Mouse (Mus musculus): ENCODE data around the gene Tstd2.

Gene Tstd2

DNA sequence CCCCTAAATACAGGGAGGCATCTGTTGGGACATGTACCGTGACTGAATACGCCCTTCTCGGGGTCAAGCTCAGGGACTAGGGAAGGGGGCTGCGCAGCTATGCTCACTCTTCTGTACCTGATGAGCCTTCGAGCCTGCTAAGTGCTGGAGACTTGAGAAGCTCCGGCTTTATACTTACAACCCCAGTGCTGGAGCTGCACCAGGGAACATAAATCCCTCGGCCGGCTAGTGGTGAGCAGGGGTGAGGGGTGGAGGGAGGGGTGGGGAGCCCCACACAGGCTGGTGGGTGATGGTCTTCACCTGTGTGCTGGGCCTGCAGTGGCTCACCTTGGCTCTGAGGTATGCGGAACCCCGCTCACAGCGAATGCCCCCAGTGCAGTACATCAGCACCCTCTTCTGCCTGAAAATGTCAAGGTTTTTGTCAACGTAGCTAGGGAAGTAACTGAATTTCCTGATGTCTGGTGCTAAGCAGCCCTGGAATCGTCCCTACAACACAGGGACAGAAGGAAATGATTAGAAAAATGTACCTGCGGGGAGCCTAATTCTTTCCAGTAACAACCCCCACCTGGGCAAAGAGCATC, 18.9 kb downstream of the Tstd2 start:
- DNase-seq (ENCODE audit: low read depth, low spot score), result no peak

DNA sequence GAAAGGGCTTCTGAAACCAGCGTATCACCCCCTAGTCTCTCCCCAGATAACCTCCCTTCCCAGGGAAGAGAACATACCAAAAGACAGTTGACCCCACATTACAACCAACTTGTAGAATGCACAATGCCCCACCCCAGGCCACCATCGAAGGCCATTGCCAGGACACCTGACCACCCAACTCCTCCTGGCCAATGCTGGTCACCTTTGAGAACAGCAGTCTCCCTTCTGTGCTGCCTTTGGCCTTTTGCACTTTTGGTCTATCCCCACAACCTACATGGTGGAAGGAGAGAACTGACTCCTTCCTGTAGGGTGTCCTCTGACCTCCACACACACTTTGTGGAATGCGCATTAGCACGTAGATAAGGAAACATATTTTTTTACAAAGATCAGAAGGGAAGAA, 21.0 kb downstream of the Tstd2 start:
- DNase-seq (ENCODE audit: low read depth, low spot score), result no peak

DNA sequence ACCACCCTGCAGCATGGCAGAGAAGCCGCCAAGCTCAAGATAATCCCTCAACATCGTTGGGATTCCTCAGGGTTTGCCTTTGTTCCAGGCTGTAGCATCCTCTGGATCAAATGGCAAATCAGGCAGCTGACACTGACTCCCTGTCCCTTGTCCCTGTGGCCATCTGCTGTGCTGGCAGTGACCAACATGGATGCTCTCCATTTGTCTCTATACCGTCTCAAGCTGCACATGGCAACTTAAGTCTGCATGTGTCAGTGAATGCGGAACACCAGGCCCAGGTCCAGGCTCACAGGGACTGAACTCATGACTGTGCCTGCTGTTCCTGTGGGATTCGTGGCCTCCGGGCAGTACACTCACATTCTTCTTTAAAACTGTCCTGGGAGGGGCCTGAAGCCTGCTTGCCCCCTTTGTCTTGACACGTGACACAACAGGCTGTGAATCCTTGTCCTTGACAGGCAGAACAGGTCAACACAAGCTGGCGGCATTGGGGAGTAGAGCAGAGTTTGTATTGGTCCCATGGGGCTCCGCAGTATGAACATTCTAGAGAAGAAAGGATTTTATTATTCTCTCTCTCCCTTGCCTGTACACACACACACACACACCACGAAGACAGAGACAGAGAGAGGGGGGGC, 21.8 kb downstream of the Tstd2 start:
- DNase-seq (ENCODE audit: low read depth, low spot score), result no peak

DNA sequence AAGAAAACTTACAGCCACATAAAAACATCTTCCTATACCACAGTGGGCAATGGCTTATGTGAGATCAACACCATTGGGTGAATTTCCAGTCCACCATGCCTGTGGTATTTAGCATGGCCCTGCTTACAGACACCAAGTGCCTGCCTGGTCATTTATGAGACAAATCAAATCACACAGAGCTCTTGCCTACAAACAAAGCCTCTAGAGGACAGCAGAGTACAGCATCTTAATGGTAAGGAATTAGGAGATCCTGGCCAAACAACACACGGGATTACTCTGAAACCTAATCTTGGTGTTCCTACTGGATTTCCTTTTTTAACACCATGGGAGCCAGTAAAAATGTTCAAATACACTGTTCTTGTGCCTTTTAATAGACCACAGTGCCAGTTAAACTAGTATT, 23.2 kb downstream of the Tstd2 start:
- DNase-seq (ENCODE audit: low read depth, low spot score), result no peak

DNA sequence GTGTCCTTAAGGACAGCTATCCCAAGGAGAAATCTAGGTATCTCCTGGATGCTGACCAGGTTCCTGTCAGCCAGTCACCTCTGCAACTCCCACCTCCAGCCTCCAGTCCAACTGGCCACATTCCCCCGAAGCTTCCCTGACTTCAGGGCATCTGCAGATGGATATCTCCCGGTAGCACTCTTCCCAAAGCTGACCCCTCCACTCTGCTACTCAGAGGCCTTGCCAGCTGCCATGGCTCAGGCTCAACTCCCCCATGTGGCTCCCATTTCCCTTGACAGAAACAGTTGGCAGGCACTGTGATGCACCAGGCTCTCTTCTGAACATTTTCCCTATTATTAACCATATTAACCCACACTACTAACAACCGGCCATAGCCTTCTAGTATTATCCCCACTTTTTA, 27.1 kb downstream of the Tstd2 start:
- no peak for DNase-seq (ENCODE audit: low read depth, low spot score)

DNA sequence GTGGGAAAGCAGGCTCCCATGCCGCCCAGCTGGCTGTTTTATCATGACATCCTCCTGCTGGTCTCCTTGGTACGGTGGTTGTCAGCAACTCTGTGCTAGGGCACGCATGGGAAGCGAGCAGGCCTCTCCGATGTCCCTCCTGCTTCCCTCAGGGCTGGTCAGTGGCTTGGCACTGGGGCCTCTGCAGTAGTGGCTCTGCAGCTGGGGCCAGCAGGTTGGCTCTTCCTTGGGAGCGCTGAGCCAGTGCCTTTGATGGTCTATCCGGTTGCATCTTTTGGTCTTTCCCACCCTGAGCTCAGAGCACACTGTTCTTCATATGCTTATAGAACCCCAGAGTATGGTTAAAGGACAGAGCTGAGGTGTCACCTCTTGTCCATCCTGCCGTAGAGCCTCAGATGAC, 28.4 kb downstream of the Tstd2 start:
- DNase-seq (ENCODE audit: low read depth, low spot score), result no peak

DNA sequence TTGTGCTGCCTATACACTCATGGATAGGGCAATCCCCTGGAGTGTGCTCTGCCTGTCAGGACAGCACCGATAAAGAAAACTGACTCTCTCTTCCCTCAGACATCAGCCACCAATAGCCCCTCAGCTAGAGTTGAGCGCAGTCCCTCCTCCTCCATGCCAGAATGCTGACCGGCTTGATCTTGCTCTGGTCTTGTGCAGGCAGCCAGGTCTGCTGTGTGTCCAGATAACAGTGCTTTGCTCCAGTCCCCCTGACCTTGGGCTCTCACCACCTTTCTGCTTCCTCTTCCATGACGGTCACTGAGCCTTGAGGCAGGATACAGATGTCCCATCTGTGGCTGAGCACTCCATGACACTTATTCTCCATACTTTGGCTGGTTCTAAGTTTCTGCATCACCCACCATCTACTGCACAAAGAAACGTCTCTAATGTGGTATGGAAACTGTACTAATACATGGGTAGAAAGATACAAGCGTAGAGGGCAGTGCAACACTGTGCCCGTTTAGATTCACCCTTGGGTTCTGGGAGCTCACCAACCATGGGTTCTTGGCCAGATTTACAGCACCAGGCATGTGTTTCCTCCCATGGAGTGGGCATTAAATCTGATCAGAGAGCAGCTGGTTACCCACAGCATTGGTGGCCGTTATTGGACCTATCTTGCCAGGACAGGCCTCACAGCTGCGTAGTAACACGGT, 36.3 kb downstream of the Tstd2 start:
- no peak for DNase-seq (ENCODE audit: low read depth, low spot score)

DNA sequence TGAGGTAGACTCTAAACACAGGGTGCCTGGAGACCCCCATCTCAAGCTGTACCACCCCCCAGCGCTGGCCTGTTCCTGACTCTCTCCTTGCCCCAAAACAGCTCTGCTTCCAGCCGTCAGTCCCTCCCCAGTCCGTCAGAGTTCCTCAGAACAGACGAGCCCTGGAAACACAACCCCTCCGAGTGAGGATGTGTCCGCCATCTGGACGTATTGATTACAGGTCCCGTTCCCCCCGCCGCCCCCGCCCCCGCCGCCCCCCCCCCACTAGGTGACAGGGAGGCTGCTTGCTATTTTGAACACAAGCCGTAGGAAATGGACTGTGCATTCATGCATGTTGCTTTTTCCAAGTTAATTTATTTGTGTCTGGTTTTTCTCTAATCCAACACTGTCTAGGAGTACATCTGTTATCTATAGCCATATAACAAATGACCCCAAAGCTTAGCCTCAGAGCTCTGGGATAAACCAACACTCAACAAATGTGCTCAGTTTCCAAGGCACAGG, 37.2 kb downstream of the Tstd2 start:
- DNase-seq (ENCODE audit: low read depth, low spot score), result no peak

DNA sequence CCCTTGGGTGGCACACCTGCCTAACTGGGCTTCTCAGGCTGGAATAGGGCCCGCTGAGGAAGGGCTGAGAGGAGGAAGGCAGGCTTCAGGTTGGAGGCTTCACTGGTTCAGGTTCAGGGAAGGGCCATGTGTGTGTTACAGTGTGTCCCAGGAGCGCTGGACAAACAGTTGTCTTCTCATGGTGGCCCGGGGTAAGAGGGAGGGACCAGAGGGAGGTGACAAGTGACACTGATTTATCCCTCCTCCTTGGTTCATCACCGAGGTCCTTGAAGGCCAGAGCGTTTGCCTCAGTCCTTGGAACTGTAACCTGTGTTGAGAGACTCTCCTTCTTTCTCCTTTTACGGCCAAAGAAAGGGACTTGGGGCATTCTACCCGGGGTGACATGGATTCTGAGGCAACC, 38.0 kb downstream of the Tstd2 start:
- DNase-seq (ENCODE audit: low read depth, low spot score), result no peak

DNA sequence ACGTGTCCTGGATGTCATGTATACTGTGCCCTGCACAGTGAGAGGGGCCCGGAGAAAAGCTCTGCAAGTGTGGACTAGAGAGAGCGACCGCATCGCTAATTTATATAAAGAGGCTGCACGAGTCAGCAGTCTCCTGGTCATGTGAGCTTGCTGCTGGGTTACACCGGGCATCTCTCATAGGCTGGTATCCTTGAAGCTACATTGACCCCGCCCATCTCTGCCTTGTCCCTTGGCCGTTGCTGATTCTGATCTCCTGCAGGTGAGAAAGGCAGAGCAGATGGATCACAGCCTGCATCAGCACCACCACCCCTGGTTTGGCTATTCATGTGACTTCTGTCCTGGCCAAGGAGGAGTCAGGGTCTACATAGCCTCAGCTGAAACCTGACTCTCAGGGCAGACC, 39.4 kb downstream of the Tstd2 start:
- DNase-seq (ENCODE audit: low read depth, low spot score), result no peak

DNA sequence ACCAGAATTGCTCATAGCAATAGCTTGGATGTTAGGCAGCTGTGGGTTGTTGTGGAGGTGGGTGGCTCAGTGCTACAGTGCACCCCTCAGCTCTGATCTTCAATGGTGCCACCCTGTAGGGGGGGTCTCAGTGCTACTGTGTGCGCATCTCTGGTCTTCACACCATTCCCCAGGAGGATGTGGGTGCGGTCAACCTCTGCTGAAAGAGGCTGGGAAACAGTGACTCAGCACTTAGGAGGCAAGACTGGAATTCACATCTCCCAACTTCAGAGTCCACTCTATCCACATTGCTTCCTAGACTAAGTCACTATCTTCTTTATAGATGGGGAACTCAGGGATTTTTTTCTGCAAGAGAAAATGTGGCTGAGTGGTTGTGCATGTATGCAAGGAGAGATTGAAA, 40.9 kb downstream of the Tstd2 start:
- DNase-seq (ENCODE audit: low read depth, low spot score), result no peak

DNA sequence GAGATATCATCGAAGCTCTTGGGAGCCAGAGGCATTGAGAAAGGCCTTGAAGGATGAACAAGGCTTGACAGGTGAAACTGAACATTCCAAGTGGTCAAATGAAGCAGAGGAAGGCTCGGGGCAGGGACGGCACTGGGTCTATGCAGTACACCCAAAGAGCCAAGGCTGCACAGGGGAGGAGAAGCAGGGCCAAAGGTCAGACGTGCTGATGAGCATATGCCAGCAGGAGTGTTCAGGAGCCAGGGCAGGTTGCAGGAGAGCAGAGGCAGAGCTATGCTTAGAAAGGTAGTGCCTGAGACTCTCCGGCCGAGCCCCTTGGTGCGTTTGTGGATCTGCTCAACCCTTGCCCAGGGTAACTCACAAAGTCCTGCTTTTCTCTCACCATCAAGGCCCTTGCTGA, 41.9 kb downstream of the Tstd2 start:
- DNase-seq (ENCODE audit: low read depth, low spot score), result no peak

DNA sequence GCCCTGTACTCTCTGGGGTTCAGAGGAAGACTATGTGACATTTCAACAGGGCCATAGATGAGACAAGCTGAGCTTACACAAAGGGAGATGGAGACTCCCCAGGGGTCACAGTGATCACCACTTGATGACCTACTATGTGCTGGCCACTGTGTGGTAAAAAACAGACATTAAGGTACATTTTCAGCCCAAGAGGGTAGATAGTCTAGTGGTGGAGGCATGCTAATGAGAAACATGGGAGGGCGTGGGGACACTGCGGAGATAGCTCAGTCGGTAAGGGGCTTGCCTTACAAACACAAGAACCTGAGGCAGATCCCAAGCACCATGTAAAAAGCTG, 42.7 kb downstream of the Tstd2 start:
- no peak for DNase-seq (ENCODE audit: low read depth, low spot score)

DNA sequence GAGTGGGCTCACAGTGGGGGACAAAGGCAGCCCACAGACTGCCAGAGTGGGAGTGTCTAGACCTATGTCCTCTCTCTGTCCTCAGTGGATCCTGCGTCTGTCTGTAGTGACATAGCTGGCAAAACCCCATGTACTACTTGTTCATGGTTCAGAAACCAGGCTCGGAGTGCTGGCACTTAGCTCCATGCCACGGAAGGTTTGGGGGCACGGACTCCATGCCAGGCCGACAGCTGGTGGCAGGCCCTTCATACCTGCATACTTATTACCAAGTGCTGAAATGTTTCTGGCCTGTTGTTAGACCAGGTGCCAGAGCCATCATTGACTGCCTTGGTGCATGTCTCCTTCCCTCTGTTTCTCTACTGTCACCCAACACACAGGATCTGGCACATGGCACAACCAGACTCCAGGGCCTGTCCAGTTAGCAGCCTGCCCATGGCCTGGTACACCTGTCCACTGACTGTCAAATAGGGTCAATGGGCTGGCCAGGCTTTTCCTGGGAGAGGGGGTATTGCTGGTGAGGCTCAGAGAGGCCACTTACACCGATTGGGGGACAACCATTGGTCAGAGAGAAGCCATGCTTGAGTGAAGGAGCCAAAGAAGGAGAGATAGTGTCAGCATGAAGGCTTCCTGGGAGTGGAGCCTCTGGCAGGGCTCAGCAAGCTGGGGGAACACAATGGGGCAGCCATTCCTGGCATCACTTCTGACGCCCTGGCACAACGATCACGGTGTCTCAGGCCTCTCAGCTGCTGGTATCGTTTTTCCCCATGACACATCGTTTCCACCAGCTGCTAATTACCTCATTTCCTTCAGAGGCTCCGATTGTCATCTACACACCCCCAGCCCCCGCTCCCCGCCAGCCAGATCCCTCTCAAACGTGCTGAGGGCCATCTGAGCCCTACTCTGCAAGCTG, 43.3 kb downstream of the Tstd2 start:
- no peak for DNase-seq (ENCODE audit: low read depth, low spot score)

DNA sequence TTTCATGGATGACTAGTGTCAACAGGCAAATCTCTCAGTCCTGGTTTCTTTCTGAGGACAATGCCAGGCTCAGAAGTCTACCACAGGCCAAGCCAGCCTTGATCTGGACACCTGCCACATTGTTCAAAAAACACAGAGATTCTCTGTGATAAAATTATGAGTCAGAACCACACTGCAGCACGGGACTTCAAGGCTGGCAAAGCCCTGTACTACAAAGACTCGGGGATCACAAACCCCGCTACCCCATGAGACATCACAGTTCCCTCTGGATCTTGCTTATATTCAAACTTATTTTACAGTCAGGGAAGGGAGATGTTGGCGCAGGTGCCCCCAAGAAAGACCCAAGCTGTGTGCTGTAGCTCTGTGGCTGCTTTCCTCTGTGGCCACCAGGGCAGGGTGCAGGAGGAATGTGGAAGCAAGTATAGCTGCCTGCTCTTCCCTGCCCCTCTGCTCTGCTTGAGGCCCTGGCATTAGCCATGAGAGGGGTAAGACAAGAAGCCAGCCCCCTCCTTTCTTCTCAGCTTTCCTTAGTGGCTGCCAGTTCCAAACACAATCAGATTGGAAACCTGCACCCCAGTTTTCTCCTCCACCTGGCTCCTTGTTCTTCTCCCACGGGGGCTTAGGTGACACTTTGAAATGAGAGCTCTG, 45.9 kb downstream of the Tstd2 start:
- no peak for DNase-seq (ENCODE audit: low read depth, low spot score)

DNA sequence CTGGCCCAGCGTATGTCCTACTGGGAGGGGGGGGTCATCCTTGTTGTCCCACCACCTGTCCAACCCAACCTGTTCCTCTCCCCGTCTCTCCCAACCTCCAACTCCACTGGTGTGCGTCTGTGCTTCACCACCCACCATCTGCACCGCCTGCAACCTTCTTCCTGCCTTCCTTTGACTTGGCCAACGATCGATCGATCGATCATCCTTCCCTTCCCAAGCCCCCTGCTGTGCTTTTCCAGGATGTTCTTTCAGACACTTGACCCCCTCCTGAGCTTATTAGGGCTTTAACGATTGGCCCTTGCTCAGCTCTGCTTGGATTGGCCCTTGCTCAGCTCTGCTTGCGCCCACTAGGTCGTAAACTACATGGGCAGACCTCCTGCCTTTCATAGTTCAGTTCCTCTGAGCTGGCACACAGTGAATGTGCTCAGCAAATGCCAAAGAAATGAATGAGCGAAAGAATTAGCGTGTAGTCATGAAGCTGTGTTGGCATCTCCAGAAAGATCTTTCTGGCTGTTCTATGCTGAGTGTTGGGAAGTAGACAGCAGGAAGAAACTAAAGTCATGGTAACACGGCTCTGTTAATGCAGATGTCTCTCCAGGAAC, 48.9 kb downstream of the Tstd2 start:
- no peak for DNase-seq (ENCODE audit: low read depth, low spot score)

DNA sequence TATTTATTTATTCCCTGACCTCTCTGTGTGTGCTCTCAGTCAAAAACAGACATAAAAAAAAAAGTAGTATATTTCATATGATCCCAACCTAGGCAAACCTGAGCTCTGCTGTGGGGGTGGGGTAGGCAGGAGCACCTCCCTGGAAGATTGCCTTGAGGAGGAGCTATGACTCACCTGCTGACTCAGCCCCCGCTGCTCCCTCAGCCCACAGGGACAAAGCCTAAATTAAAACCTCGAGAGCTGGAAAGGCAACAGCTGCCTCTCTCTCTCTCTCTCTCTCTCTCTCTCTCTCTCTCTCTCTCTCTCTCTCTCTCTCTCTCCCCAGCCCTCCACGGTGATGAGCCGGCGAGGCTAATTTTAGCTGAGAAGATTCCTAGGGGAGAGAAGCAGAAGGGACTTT, 50.6 kb downstream of the Tstd2 start:
- no peak for DNase-seq (ENCODE audit: low read depth, low spot score)

DNA sequence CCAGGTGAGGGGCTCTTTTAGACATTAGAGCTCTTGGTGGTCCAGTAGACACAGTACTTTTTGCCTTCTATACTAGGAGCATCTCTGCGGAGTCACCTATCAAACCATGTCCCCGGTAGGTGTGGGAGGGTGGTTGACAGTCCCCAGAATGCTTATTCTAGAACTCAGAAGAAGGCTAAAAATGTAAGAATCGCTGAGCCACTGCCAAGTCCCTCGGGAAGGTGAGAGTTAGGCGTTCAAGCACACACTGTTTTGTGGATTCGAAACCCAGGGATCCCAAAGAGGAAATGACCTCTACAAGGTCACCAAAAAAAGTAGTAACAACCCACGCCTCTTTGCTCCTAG, 51.1 kb downstream of the Tstd2 start:
- no peak for DNase-seq (ENCODE audit: low read depth, low spot score)

DNA sequence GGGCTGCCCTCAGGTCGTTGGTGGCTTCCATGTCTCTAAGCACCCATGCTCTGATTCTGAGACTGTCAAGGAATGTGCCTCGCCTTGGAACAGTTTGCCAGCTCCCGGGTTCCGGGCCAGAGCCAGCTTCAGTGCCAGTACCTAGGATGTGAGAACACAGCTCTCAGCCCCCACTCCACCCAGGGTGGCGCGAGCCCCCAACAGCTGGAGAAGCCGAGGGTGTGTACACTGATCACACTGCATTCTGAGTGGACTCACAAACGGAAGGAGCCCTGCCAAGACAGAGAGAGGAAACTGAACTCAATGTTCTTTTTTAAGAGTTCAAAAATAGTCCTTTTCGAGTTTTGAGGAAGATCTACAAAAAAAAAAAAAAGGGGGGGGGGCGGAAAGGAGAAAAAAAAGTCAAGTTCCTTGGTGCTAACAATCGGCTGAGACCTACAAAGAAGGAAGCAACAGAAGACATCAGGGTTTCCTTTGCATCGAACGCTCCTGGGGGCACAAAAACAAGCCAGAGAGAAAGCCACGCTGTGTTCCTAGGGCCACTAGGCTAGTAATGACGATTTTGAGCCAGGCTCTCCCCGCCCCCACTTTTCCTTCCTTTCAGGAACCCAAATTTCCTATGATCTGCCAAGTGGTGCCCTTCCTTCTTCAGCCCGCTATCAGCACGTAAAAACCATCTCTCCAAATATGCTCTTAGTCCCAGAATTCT, 51.6 kb downstream of the Tstd2 start:
- DNase-seq (ENCODE audit: low read depth, low spot score), result no peak

DNA sequence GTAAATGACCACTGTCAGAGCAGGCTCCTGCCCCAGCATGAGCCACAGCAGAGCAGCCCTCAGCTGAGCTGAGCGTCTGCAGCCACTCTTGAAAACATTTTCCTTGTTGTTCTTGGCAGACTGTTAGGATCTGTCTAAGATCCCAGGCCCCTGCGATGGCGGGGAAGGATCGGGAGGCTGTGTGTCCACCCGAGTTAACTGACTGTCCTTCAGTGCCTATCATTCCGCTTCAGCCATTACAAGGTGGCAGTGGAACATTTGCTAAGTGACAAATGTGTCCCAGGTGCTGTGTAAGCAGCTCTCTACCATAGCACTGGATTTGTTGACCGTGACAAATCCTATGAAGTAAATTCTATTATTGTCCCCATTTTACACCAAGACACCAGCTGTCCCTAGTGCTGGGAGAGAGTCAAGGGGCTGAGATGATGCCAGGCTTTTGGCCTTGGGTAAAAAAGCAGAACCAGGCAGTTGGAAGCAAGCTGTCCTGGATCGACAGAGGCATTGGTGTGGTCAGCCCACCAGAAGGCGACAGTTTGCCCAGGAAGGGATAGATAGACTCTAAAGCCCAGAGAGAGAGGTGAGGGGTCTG, 53.2 kb downstream of the Tstd2 start:
- DNase-seq (ENCODE audit: low read depth, low spot score), result no peak
